Mouse (Mus musculus) CD4-positive, CD25-positive, alpha-beta regulatory T cell, adult 4 months (primary cell): ENCODE results near the gene Clec16a. TPM values are rescaled to one million over a fixed set of nuclear protein-coding genes. Genes with fewer than 3 reads are reported as not detected.

ENCODE experiments used
- ATAC-seq: one replicate; pipeline ENCODE4 v1.8.0; 2017
- polyA plus RNA-seq, 2 experiments: library from polyadenylated mRNA; unstranded; fragments of 100-300 nt; shearing (Covaris generic); gene quantifications; one replicate each; pipeline ENCODE4 v1.2.1; 2017

Clec16a gene
- polyA plus RNA-seq, 2 experiments from 2014 or later = 8.4 to 8.7 TPM

GRCm38 (mm10) chr16:10723816-10724647, 178.9 kb downstream of the Clec16a start:
- ATAC-seq = no peak

DNA sequence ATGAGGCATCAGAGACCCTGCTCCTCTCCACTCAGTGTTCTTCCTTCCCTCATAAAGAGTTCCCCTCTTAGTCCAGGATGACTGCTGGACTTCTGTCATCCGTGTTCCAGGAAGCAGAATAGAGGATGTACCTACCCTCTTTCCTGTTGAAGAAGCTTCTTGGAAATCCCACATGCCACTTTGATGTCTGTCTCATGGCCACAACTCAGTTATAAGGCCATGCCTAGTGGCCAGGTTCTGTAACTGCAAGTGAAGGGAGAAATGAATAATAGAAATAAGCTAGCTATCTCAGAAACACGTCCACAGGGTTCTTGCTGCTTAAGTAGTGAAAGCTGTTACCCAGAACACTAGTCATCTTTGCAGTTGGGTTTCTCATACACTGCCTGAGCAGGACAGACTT, 180.0 kb downstream of the Clec16a start:
- peak; percentile 82 for ATAC-seq

DNA sequence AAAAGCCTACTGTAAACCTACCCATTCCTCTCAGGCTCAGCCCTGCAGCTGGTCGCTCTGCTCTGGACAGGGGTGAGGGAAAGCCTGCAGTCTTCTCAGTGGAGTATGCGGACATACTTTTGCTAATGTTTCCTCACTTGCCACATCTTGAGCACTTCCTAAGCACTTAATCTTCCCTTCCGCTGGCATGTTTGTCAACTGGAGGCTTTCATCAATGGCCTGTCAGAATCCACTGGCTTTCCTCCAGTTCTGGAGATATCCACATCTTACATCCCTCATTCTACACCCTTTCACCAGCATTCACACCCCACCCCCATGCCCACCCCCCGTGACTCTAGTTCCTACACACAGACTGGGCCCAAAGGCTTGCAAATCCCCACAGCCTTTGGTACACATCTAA, 182.5 kb downstream of the Clec16a start:
- ATAC-seq = no peak

DNA sequence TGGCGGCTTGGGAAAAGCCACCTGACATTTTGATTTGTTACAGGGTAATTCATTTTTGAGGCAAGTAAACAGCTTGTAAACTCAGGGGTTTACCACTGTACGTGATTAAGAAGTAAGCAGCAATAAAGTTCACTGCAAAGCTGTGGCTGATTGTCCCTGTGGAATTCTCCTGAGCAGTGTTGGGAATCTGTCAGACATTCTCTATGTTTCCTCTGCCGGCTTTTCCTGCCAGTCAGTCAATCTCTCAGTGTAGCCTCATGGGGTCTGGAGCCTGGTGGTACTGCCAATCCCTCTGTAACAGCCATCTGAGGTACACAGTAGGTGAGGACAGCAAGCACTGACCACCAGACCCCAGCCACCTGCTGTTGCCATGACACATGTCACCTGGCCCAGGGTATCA, 183.7 kb downstream of the Clec16a start:
- ATAC-seq = no peak

DNA sequence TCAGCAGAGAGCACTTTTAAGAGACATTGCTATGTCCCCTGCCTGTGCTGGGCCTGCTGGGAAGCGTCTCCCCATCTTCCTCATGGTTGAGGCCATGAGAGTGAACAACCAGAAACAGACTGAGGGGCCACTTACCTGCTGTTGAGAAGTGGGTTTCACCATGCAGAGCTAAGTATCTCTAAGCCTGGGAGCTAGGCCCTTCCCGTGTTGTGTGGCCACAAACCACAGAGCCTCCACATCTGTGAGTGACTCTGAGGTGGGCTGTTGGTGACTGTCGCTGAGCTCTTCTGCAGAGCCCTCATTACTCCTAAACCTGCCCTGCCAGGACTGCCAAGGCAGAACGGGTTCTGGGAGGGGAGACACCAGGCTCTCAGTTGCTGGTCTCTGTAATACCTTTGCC, 185.8 kb downstream of the Clec16a start:
- no peak for ATAC-seq

- no peak for ATAC-seq
Observed at GRCm38 (mm10) chr16:10731785-10732184, 186.6 kb downstream of the Clec16a start.

DNA sequence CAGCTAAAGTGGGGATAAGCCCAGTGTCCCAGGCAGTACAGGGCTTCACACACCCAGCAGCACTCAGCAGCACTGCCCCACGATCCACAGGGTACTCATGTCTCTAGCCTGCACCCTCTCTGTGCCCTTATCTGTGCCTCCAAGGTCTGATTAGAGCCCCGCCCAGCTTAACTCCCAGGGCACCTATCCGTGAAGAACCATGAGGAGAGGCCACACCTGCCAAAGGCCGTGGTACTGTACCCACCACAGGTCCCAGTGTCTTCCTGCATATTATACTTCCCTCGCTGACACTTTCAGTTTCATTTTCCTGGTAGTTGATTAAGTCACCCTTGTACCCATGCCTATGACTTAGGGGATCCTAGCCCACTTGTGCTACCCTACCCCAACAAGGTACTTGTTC, 187.3 kb downstream of the Clec16a start:
- peak; percentile 98 for ATAC-seq

DNA sequence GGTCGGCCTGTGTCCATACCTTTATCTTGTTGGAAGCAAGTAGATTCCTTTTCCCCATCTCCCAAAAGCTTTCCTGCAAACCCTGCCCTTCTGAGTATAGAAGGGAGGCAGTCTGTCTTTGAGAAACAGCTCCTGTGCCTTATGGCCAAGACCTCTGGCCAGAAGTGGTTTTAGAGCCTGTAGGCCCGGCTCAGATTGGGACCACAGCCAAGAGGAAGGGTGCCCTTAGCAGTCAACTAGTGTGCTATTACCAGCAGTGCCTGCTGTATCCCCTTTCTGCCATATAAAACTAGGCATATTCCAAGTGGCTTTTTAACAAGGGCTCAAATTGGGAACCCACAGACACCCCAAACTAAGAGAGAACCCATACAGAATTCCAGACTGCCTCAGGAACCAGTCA, 190.6 kb downstream of the Clec16a start:
- ATAC-seq = no peak

DNA sequence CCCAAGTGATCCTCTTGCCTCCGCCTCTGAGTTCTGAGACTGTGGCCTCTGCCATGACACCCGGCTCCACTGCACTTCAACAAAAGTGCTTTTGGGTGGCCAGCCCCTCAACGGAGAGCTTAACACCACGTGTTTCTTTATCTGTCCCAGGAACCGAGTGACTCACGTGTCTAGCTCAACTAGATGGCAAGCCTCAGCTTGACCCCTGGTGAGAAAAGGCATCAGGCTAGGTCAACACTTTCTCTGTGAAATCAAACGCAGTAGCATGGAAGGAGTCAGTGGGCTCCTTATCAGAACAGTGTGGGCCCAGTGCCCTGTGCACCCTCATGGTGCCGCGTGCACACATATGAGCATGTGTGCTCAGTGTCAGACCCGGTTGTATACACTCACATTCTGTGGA, 191.2 kb downstream of the Clec16a start:
- ATAC-seq = no peak

DNA sequence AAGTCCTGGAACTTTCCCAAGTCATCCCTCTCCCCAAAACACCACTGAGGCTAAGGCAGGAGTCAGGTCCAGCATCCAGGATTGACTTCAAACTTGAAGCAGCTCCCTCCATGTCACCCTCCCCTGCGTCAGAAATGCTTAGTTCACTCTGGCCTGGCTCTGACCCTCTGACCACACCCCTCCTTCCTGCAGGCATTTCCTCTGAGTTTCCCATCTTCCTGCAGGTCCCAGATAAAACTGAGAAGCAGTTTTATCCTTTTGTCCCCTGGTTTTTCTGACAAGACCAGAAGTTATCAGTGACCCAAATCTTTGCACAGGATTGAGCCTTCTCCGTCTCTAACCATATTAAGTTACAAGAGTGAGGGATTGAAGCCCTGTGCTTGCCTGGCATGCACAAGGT, 192.4 kb downstream of the Clec16a start:
- no peak for ATAC-seq

DNA sequence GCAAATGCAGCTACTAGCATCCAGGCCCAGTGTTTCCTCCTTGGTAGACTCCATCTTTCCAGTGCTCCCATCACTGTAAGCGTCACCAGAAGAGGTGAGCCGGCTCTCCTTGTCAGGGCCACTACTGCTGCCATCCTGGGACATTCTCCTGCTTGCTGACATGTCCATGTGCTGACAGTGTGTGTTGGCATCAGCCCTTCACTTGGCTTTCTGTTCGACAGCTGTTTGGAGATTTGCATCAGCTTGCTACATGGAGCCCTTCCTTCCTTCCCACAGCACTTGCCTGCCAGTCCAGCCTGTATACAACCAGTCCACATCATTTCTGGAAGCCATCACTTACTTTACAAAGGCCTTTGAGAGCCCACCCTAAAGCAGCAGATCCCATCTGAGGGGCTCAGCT, 193.7 kb downstream of the Clec16a start:
- ATAC-seq = no peak

GRCm38 (mm10) chr16:10739854-10740398, 194.8 kb downstream of the Clec16a start:
- ATAC-seq = no peak

GRCm38 (mm10) chr16:10741082-10741481, 195.9 kb downstream of the Clec16a start:
- peak; percentile 97 for ATAC-seq

GRCm38 (mm10) chr16:10749226-10749625, 204.1 kb downstream of the Clec16a start:
- ATAC-seq = no peak

DNA sequence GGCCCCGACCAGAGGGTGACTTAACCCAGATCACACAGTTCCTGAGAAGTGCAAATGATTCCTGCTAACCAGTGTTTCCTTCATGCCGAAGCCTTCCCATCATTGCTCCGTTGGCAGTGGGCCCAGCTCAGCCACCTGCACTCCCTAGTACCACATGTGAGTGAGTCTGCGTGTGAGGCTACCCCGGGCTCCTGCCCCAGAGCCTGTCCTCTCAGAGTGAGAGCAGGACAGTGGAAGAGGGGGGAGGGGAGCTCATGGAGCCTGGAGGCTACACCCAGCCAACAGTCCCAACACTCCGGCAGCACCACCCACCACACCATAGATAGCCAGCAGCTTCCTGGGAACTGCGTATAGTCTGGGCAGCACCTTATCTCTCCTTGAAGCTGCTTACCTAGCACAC, 204.7 kb downstream of the Clec16a start:
- no peak for ATAC-seq

- peak; percentile 41 for ATAC-seq
Observed at GRCm38 (mm10) chr16:10754521-10755296, 209.6 kb downstream of the Clec16a start.

GRCm38 (mm10) chr16:10756168-10756567, 211.0 kb downstream of the Clec16a start:
- ATAC-seq = no peak

GRCm38 (mm10) chr16:10761182-10761581, 216.0 kb downstream of the Clec16a start:
- ATAC-seq = no peak

GRCm38 (mm10) chr16:10762569-10763180, 217.5 kb downstream of the Clec16a start:
- ATAC-seq = no peak

DNA sequence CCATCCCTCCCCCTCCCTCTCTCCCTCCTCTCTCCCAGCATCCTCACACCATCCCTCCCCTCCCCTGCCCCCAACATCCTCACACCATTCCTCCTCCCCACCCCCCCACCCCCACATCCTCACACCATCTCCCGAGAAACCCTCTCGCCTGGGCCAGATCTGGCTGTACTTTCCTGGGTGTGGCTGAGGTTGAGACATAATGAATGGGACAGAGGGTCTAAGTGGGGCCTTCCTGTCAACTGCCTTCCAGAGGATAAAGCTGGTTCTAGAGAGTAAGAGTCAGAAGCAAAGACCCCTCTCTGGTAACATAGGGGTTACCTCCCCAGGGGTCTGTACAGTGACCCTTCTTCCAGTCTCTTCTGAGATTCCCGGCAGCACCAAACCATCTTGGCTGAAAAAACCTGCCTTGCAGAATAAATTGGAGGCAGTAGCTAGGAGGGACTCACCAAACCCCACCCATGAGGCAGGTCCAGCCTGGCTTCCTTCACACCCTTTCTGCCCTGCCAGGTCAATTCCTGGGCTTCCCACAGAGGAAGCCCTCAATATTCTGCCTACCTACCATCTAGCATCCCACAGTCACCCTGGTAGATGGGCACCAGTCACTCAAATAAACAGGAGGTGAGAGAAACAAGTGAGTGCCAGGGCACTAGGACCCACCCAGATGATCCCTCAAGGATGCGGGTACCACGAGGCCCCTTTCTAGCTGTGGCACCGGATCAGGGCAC, 218.6 kb downstream of the Clec16a start:
- no peak for ATAC-seq

GRCm38 (mm10) chr16:10764323-10764722, 219.2 kb downstream of the Clec16a start:
- no peak for ATAC-seq

- peak; percentile 27 for ATAC-seq
Observed at GRCm38 (mm10) chr16:10767158-10767557, 222.0 kb downstream of the Clec16a start.
